Mouse (Mus musculus) lung, adult 18-20 months (tissue): ENCODE results near the gene Plcl2.
"Not testable (repeated sequence)": the region's sequence is repeated elsewhere in the genome, so short reads cannot be mapped to it uniquely, and the experiment has no call there.

Source experiments
- DNase-seq, 2 experiments: peaks; one replicate each; pipeline ENCODE4 v3.0.0; 2022; ENCODE audit warnings: mixed read lengths in 2 of 2

Plcl2 gene

GRCm38 (mm10) chr17:50677978-50678712, 168.9 kb downstream of the Plcl2 start:
- DNase-seq, result peak; percentile 46 to 53

- no peak for DNase-seq
Measured at GRCm38 (mm10) chr17:50678748-50679147, 169.5 kb downstream of the Plcl2 start.

- no peak for DNase-seq
Measured at GRCm38 (mm10) chr17:50679613-50680534, 170.7 kb downstream of the Plcl2 start.

GRCm38 (mm10) chr17:50682696-50683095, 173.5 kb downstream of the Plcl2 start:
- DNase-seq, result no peak

DNA sequence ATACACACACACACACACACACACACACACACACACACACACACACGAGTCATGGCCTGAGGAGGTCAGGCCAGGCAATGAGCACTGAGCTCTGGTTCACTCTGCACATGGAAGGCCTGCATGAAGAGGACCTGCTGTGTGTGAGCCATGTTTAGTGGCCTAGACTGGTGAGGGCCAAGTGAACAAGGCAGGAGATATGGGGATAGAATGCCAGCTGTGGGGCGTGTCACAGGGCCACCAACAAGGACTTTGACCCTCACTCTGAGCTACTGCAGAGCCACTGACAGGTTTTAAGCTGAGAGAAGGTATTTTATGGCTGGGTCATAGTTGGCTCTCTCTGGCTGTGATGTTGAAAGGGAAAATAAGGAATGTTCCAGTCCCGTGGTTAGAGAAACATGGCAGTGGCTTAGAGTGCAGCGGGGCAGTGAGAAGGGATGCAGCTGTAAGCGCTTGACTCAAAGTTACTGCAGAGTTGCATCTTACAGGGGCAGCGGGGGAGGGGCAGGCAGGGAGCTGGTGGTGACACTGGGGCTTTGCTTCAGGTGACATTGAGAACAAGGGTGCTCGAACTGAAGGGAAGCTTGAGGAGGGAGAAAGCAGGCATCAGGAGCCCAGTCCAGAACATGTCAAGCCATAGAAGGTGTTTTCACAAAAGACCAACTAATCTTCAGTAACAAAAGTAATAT, 175.9 kb downstream of the Plcl2 start:
- DNase-seq, result no peak

DNA sequence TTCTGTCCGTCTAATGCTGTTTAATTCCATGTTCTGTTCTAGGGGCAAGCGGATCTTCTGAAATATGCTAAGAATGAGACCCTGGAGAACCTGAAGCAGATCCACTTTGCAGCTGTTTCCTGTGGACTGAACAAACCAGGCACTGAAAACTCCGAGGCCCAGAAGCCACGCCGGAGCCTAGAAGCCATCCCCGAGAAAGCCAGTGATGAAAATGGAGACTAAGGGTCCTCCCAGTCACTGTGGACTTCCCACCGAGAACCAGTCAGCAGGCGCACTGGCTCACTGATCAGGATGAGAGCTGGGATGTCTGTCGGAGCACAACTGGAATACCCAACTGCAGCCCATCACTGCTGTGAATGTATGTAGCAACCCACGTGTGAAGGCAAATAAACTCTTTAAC, 178.5 kb downstream of the Plcl2 start:
- DNase-seq, result no peak

GRCm38 (mm10) chr17:50688135-50688534, 178.9 kb downstream of the Plcl2 start:
- DNase-seq, result no peak

DNA sequence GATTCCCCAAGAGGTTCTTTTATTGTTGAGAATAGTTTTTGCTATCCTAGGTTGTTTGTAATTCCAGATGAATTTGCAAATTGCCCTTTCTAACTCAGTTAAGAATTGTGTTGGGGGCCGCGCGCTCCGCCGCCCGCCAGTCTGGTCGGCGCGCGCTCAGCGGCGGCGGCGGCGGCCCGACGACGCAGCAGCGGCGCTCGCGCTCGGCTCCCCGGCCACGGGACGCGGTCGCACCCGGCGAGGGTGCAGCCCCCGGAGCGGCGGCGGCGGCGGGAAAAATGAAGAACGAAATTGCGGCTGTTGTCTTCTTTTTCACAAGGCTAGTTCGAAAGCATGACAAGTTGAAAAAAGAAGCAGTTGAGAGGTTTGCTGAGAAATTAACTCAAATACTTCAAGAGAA, 189.2 kb downstream of the Plcl2 start:
- DNase-seq, result not testable (repeated sequence)

GRCm38 (mm10) chr17:50710497-50711222, 201.5 kb downstream of the Plcl2 start:
- no peak for DNase-seq

GRCm38 (mm10) chr17:50717586-50717985, 208.4 kb downstream of the Plcl2 start:
- DNase-seq, result no peak

- no peak for DNase-seq
Measured at GRCm38 (mm10) chr17:50724376-50724775, 215.2 kb downstream of the Plcl2 start.

GRCm38 (mm10) chr17:50726265-50726664, 217.1 kb downstream of the Plcl2 start:
- no peak for DNase-seq

DNA sequence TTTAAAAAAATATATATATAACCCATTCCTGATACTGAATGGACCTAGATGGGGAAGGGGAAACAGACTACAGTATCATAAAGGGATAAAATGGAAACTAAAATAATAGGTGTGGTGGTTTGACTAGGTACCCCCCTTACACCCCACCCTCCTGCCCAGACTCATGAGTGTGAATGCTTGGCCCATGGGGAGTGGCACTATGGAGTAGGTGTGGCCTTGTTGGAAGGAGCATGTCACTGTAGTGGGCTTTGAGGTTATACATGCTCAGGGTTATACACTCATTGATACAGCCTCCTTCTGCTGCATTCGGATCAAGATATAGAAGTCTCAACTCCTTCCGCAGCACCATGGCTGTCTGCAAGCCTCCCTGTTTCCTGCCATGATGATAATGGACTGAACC, 219.8 kb downstream of the Plcl2 start:
- DNase-seq, result no peak

- DNase-seq, result peak; percentile 24 to 27
Measured at GRCm38 (mm10) chr17:50729577-50729976, 220.4 kb downstream of the Plcl2 start.

GRCm38 (mm10) chr17:50730896-50731295, 221.7 kb downstream of the Plcl2 start:
- DNase-seq, result no peak

- no peak for DNase-seq
Measured at GRCm38 (mm10) chr17:50731876-50732275, 222.7 kb downstream of the Plcl2 start.

GRCm38 (mm10) chr17:50733390-50733789, 224.2 kb downstream of the Plcl2 start:
- no peak for DNase-seq

DNA sequence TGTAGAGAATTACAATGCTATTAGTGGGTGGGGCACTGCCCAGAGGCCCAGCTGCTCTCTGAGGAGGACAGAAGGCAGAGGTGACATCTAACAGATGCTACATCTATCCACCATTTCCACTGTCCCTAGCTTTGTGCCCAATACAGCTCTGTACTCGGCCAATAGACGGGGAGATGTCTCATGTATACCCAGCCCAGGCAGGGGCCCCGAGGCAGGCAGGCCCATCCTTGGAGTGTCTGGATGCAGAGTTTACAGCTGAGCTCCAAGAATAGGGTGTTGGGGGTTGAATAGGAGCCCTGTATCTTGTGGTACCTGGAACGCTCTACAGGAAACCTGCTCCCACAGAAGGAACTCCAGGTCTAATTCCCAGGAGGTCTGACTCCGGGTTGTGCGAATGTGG, 225.6 kb downstream of the Plcl2 start:
- no peak for DNase-seq

DNA sequence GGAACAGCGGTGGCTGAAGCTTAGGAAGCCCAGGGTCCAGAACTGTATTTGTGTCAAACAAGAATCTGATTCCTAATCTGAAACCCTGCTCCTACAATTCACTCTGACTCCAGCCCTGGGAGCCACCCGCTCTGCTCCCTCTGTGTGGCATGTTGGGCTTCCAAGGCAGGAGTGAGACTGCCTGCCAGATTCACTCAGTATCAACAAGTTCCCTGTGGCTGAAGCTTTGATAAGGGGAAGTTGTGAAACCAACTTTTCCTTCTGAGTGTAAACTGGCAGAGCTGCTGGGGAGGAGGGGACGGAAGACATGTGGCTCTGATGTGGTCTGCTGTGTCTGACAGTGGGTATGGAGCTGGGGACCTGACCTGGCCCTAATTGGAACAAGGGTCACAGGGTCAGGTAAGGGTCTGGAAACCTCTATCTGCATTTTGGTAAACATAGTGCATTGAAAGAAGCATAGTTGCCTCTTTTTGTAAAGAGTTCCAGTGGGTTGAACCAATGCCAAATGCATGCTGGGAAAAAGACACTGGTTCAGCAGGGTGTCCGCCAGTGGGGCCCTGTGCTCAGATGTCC, 226.3 kb downstream of the Plcl2 start:
- DNase-seq, result peak; percentile 53 to 58

DNA sequence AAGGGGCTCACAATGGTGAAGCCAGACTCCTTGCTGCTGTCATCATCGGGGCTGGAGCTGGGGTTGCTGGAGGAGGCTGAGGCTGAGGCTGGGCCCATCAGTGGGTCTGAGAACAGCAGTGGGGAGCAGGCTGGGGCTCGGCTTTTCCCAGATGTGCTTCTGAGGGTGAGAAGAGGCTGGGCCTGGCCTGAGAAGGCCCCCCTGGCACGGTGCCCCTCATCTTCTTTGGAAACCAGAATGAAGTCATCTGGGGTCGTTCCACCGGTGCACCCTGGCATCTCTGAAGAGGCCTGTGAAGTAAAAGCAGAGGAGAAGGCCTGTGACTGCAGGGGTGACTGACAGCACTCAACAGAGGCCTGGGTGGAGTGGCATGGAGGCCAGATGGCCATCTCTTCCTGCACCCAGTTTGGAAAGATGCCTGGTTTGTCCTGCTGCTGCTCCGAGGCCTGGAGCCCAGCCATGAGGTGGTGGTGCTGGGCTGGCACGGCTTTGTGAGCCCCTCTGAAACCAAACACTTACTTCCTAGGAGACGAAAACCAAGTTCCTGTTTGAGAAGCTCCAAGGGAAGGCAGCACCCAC, 226.8 kb downstream of the Plcl2 start:
- peak; percentile 15 to 51 for DNase-seq

DNA sequence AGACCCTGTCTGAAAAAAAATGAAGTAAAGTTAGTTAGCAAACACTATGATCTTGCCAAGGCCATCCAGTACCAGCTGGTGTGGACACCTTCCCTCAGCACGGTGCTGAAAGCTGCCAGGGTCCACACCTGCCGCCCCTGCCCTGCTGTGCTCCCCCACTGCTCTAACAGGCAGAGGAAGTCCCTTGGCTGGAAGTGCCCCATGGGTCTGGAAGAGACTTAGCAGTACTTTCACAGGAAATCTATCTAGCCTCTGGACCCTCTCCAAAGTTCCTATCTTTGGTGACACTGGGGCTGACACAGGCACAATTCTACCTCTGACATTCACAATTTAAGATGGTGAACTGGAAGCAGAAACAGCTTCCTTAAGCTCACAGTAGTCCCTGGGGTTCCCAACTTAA, 227.9 kb downstream of the Plcl2 start:
- no peak for DNase-seq
